Mouse (Mus musculus) frontal cortex, postnatal 14 days (tissue): ENCODE measurements around the gene Tenm2.

Experiments
- DNase-seq, 2 experiments: peaks; one replicate each; pipeline ENCODE4 v3.0.0; 2022; ENCODE audit warnings: low spot score in 2 of 2

The Tenm2 gene

GRCm38 (mm10) chr11:36277903-36278215, 957.9 kb downstream of the Tenm2 start:
- DNase-seq = no peak

DNA sequence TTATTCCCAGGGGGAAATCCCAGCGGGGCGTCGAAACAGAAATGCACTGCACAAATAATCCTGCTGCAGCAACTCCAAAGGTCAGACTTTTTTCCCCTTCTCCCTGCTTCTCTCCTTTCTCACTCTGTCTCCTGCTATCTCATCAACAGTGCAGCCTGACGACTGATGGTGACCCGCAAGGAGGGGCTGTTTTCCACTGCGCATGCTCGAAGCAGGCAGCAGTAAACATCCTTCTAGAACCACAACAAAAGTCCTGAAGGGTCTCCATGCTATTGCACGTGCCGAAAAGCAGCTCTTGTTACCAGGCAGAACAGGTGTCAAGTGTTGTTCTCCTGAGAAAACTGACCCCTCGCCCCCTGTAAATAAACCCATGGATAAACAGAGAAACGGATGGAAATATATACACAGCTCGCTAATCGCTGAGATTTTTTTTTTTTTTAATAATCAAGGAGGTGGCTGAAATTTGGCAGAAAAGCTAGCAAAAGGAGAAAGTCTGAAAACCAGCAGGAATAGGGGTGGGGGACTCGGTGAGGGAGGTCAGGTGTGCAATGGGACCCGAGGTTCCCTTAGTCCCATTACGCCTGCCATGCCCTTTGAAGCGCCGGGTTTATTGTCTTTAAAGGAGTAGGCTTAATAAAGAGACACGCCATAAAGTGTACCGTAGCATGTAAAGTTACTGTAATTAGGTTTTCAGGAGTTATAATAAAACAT, 958.4 kb downstream of the Tenm2 start:
- DNase-seq = no peak

DNA sequence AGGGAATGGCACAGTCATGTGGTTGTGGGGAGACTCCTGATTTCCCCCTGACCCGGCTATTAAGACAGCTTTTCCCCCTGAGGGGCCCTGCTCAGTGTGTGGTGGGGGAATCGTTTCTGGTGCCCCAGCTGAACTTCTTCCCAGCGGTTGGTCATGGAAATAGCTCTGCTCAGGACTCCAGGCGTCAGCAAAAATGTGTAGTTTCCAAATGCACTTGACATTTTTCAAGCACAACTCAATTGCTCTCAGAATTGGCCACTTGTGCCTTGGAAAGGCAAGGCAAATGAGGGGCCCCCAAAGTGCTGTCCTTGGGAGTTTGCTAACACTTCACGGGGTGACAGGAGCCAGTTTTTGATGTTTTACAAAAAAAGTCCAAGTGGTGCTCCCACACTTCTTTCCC, 959.7 kb downstream of the Tenm2 start:
- no peak for DNase-seq

DNA sequence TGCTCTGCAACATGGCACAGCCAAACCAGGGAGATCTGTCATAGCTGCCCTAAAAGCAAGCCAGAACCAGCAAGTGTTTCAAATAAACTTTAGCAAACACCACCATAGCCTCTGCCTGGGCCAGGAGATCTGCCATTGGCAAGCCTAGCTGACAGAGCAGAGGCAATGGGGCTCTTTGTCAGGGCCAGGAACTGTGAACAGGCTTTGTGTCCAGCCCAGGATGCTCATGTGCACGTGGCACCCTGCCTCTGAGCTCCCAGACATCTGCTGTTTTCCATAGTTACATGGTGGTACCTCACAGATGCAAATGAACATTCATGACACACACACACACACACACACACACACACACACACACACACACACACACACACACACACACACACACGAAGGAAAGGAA, 963.6 kb downstream of the Tenm2 start:
- DNase-seq = no peak

- DNase-seq = no peak
These were observed 965.8 kb downstream of the Tenm2 start for GRCm38 (mm10) chr11:36269945-36270344.

GRCm38 (mm10) chr11:36264776-36265466, 970.8 kb downstream of the Tenm2 start:
- no peak for DNase-seq

- DNase-seq = no peak
These were observed 971.9 kb downstream of the Tenm2 start for GRCm38 (mm10) chr11:36263840-36264239.

- DNase-seq = no peak
These were observed 978.6 kb downstream of the Tenm2 start for GRCm38 (mm10) chr11:36257187-36257586.

- no peak for DNase-seq
These were observed 979.0 kb downstream of the Tenm2 start for GRCm38 (mm10) chr11:36256747-36257146.

DNA sequence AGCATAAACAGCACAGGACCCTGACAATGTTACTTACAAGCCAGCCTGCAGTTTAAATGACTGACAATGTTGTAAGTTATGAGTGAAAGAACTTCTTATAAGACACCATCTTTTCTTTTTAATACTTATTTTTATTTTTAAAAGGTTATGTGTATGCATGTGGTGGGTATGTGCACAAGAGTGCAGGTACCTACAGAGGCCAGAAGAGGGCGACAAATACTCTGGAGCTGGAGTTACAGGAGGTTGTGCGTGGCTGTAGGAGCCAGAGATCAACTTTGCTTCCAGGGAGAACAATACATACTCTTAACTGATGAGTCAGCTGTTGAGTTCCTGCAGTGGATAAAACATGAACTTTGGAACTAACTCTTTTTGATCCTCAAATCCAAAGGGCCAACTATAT, 981.7 kb downstream of the Tenm2 start:
- no peak for DNase-seq

DNA sequence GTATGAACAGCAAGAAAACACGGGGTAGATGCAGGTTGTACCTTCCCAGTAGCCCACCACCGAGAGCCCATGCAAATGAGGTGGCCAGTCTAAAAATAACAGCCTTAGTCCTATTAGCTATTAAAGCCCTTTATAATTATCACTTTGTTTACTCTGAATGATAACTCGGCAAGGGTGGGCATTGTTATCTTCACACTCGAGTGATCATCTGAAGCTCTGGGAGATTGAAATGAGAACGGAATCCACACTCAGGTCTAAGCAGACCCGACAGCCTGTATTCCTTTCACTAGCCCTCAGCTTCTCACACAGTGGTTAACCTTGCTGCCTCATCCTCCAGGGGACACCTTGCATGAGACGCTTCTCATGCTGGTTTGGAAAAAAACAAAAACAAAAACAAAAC, 985.7 kb downstream of the Tenm2 start:
- DNase-seq = no peak

- DNase-seq = no peak
These were observed 989.6 kb downstream of the Tenm2 start for GRCm38 (mm10) chr11:36246152-36246551.

- no peak for DNase-seq
These were observed 991.3 kb downstream of the Tenm2 start for GRCm38 (mm10) chr11:36244491-36244882.

DNA sequence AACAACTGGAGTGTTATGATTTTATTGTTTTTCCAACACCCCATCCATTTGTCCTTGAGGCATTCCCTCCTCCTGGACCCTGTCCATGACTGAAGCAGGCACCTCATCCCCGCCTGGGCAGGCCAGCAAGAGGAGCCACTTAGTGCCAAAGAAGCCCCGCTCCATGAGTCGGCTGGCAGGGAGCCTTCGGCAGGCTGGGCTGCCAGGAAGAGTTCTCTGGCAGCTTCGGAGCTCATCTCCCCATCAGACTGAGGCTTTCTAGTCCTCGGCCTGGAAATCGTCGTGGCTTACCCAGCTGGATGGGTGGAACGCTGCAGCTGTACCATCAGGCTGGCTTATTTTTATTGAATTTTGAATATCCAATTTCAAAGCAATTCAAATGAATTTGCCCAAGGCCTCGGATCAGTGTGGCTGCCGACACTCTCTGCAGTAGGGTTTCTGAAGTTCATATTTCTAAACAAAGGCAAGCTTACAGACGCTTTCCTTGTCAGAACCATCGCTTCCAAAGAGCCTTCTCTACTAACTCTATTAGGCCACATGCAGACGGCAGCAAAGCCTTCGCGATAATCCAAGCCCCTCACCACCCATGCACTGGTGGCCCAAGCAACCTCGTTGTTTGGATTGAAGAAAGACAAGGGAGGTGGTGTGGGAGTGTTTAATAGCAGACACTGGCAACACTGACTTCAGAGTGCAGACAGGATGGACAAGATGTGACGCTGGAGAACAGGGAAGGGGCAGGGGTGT, 991.8 kb downstream of the Tenm2 start:
- DNase-seq = peak; percentile 51 to 52

DNA sequence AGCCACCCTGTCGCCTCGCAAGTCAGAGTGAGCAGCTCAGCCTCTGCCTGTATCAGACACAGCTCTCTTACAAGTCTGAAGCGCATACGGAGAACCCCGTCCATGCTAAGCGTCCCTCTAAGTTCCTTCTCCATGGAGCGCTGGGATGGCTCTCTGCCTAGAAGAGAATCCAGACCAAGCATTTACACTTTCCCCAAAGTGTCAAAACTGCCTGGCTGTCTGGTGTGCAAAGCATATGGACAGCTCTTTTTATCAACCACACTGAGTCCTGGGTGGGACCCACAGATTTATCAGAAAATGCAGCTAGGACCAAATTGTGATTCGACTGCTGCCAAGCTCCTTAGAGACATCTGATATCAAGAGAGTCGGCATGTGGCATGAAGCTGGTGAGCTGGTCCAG, 996.9 kb downstream of the Tenm2 start:
- no peak for DNase-seq

DNA sequence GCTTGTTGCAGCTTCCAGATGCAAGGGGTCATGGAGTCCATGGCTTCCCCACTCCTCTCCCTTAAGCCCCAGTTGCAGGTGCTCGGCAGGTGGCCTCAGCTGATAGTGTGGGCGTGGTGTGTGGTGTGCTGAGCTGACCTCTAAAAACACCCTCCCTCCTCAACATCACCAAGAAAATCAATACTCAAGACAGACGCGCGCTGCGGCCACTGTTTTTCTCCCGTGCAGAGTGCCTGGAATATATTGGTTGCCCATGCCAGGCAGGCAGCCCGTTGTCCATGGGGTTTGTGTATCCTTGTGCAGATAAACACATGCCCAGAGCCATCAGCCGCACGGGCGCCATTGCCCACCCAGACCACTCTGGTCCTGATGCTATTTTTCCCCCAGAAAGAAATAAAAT, 1007.1 kb downstream of the Tenm2 start:
- DNase-seq = no peak

- DNase-seq = no peak
These were observed 1007.6 kb downstream of the Tenm2 start for GRCm38 (mm10) chr11:36228196-36228595.

DNA sequence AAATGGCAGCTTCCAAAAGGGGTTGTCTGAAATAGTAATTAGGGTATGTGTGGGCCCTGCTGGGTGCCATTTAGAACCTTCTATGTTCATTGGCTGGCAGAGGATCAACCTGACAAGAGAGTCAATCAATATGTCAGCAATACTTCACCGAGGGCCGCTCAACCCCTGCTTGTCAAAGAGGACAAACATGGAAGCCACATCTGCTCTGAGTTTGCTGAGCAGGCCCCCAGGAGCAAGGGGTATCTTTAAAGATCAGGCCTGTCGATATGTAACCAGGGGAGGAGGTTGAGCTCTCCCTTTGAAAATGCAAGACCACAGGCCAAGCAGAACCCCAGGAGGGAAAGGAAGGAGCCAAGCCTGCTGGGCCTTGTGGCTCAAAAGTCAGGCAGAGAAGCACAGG, 1009.7 kb downstream of the Tenm2 start:
- no peak for DNase-seq

GRCm38 (mm10) chr11:36223716-36224439, 1011.9 kb downstream of the Tenm2 start:
- DNase-seq = no peak

- DNase-seq = no peak
These were observed 1013.7 kb downstream of the Tenm2 start for GRCm38 (mm10) chr11:36222071-36222470.

DNA sequence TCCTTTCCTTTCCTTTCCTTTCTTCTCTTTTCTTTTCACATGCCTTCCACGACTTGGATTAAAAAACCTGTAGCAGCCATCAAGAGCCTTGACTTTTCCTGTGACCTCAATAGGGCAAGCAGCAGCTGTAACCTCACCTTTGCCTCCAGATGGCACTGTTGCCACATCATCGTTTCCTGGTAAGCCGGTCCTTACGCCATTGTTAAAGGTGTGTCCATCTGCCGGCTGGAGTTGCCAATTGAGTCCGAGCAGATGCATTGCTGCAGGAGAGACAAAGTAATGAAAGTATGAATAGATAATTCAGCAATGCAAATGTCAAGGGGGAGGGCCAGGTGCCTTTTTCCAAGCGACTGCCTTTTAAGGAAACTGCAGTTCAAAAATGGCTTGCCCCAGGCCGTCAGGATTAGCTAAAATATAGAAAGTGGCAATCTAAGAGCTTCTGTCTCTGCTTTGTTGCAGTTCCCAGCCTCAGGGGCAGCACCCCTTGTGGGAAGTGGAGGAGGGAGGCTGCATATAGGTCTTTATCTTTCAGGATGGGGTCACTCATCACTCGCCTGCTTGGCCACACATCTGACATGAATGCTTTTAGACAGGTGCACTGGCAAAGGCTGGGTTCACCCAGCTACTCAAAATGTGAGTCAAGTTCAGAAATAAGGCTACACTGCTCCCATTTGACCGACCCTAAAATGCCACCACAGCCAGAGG, 1014.3 kb downstream of the Tenm2 start:
- peak; percentile 62 to 71 for DNase-seq

- DNase-seq = no peak
These were observed 1015.1 kb downstream of the Tenm2 start for GRCm38 (mm10) chr11:36220651-36221050.
